Comparison of ENCODE assay signal across 13 mouse cellular contexts in the genomic region with DNA sequence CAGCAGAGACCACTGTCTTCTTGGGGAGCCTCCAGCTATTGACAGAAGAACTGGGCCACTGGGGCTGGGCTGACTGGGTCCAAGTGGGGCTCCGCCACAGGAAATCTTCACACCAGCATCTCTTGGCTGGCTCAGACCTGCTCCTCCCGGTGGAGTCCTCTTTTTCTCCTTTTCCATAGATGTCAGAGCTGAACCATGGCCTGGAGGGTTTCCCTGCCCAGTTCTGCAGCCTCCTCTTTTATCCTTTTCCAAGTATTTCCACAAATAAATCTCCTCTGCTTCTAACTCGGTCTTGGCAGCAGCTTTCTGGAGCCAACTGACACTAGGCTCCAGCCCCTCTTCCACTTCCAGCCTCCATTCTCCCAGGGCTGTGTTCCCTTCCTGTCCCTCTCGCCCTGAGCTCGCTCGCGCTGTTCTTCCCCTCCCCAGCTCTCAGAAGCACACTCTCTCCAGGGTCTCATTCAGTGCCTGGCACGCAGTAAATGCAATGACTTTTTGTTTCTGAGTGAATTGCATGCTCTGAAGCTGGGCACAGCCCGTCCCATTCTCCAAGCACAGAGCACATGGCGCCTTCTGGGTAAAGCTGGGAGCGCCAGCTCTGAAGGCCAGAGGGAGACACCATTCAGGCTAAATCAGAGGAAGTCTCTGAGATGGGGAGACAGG. TPM values are rescaled to one million over a fixed set of nuclear protein-coding genes. Genes with fewer than 3 reads are reported as not detected.
DNase-seq lines count a peak whose midpoint lies in the region; ATAC-seq lines count a peak whose summit lies in the region.
"Had no signal": no experiment of that assay in that cellular context is flagged by ENCODE, and none has a peak within 500 bp of the region (broad histone marks: within the 10 kb centered on the region; RNA-seq: fewer than 3 reads in every experiment).

No protein-coding gene starts in this region.

- 58% methylated on average over 11 of the region's 11 CpGs for WGBS in embryonic facial prominence, embryonic 14.5 days
- 69% methylated on average over 11 of the region's 11 CpGs for WGBS in embryonic facial prominence, embryonic 10.5 days
- WGBS in lung, embryonic 16.5 days: 48% methylated on average over 11 of the region's 11 CpGs
- 39% methylated on average over 11 of the region's 11 CpGs for WGBS in neural tube, embryonic 15.5 days

- H3K27ac ChIP-seq in embryonic facial prominence, embryonic 14.5 days (replicated peaks; ENCODE audit: low read depth, low read length): no peak overlapping the region
- H3K27ac ChIP-seq in embryonic facial prominence, embryonic 10.5 days (replicated peaks): no peak overlapping the region
- no peak overlapping the region for H3K27ac ChIP-seq in lung, embryonic 16.5 days (ENCODE audit: low read length)
- peak overlapping the region; percentile 74 for H3K27ac ChIP-seq in neural tube, embryonic 15.5 days (replicated peaks)
- H3K27ac ChIP-seq: embryonic facial prominence, embryonic 13.5 days; intestine, embryonic 15.5 days; midbrain, embryonic 12.5 days had no signal

- H3K4me1 ChIP-seq in embryonic facial prominence, embryonic 14.5 days (ENCODE audit: control insufficient read depth, insufficient read depth, low read length): peaks cover 4% of the 10 kb centered on the region
- peaks cover 10% of the 10 kb centered on the region for H3K4me1 ChIP-seq in embryonic facial prominence, embryonic 10.5 days
- no peaks in the 10 kb centered on the region for H3K4me1 ChIP-seq in lung, embryonic 16.5 days (replicated peaks; ENCODE audit: control insufficient read depth, insufficient read depth, low read length)
- H3K4me1 ChIP-seq in neural tube, embryonic 15.5 days: peaks cover 15% of the 10 kb centered on the region

- H3K9me3 ChIP-seq in embryonic facial prominence, embryonic 14.5 days (ENCODE audit: control insufficient read depth, low read length): no peaks in the 10 kb centered on the region
- H3K9me3 ChIP-seq in embryonic facial prominence, embryonic 10.5 days: no peaks in the 10 kb centered on the region
- no peaks in the 10 kb centered on the region for H3K9me3 ChIP-seq in lung, embryonic 16.5 days (ENCODE audit: control insufficient read depth, low read length)
- no peaks in the 10 kb centered on the region for H3K9me3 ChIP-seq in neural tube, embryonic 15.5 days (replicated peaks)
- H3K9me3 ChIP-seq: embryonic facial prominence, embryonic 13.5 days; intestine, embryonic 15.5 days; midbrain, embryonic 12.5 days had no signal

- ATAC-seq in embryonic facial prominence, embryonic 14.5 days (ENCODE audit: low read depth): no peak
- peak; percentile 55; the same call in 1 of the 2 replicates for ATAC-seq in lung, embryonic 16.5 days (ENCODE audit: low read depth)
- peak; percentile 82 for ATAC-seq in neural tube, embryonic 15.5 days (ENCODE audit: low FRiP score)
- ATAC-seq: intestine, embryonic 15.5 days had no signal

- DNase-seq in embryonic facial prominence, embryonic 14.5 days (ENCODE audit: low spot score): peak; percentile 17
- no peak for DNase-seq in embryonic facial prominence, embryonic 10.5 days (ENCODE audit: low spot score)
- DNase-seq in lung, postnatal 25 days (ENCODE audit: low spot score): no peak
- DNase-seq in layer of hippocampus, adult 8-10 months (ENCODE audit: low spot score in 2 of 2): peak; percentile 63 to 67
- no peak for DNase-seq in kidney, adult 18-20 months
- DNase-seq in heart, postnatal 25 days (ENCODE audit: low spot score): no peak
- DNase-seq: B cell, adult 2 months; liver had no signal

- H3K4me2 ChIP-seq in embryonic facial prominence, embryonic 14.5 days (ENCODE audit: low read depth, low read length): no peak overlapping the region
- H3K4me2 ChIP-seq in lung, embryonic 16.5 days (ENCODE audit: low read depth, low read length): no peak overlapping the region
- no peak overlapping the region; the same call in 1 of the 2 replicates for H3K4me2 ChIP-seq in neural tube, embryonic 15.5 days
- H3K4me2 ChIP-seq: embryonic facial prominence, embryonic 13.5 days; intestine, embryonic 15.5 days; midbrain, embryonic 12.5 days had no signal

- no peak overlapping the region for H3K4me3 ChIP-seq in embryonic facial prominence, embryonic 14.5 days (ENCODE audit: low read depth, low read length)
- H3K4me3 ChIP-seq in embryonic facial prominence, embryonic 10.5 days: no peak overlapping the region
- H3K4me3 ChIP-seq in lung, embryonic 16.5 days (ENCODE audit: low read length): no peak overlapping the region
- H3K4me3 ChIP-seq in neural tube, embryonic 15.5 days (replicated peaks): no peak overlapping the region
- H3K4me3 ChIP-seq: embryonic facial prominence, embryonic 13.5 days; intestine, embryonic 15.5 days; midbrain, embryonic 12.5 days had no signal

- no peaks in the 10 kb centered on the region for H3K27me3 ChIP-seq in embryonic facial prominence, embryonic 14.5 days (replicated peaks; ENCODE audit: control insufficient read depth, insufficient read depth, low read length)
- no peaks in the 10 kb centered on the region for H3K27me3 ChIP-seq in embryonic facial prominence, embryonic 10.5 days (replicated peaks; ENCODE audit: low read depth, poor library complexity, severe bottlenecking)
- no peaks in the 10 kb centered on the region for H3K27me3 ChIP-seq in lung, embryonic 16.5 days (ENCODE audit: control insufficient read depth, insufficient read depth, low read depth, low read length)
- H3K27me3 ChIP-seq in neural tube, embryonic 15.5 days (replicated peaks): no peaks in the 10 kb centered on the region
- H3K27me3 ChIP-seq: intestine, embryonic 15.5 days; midbrain, embryonic 12.5 days had no signal

- intact Hi-C loops in heart, postnatal 25 days (cut with DNase I): no loop called here

- H3K36me3 ChIP-seq in embryonic facial prominence, embryonic 14.5 days (ENCODE audit: control insufficient read depth, insufficient read depth, low read length): no peaks in the 10 kb centered on the region
- H3K36me3 ChIP-seq in embryonic facial prominence, embryonic 10.5 days (replicated peaks): no peaks in the 10 kb centered on the region
- H3K36me3 ChIP-seq in lung, embryonic 16.5 days (ENCODE audit: control insufficient read depth, insufficient read depth, low read length): no peaks in the 10 kb centered on the region
- no peaks in the 10 kb centered on the region for H3K36me3 ChIP-seq in neural tube, embryonic 15.5 days
- H3K36me3 ChIP-seq: embryonic facial prominence, embryonic 13.5 days; intestine, embryonic 15.5 days; midbrain, embryonic 12.5 days had no signal

- no peak overlapping the region for H3K9ac ChIP-seq in embryonic facial prominence, embryonic 14.5 days (ENCODE audit: low read depth, low read length)
- H3K9ac ChIP-seq in lung, embryonic 16.5 days (ENCODE audit: low read length): no peak overlapping the region
- H3K9ac ChIP-seq in neural tube, embryonic 15.5 days (replicated peaks): no peak overlapping the region
- H3K9ac ChIP-seq: embryonic facial prominence, embryonic 13.5 days; intestine, embryonic 15.5 days; midbrain, embryonic 12.5 days had no signal

RNA-seq across cellular contexts. Expression of a gene that starts 4.0 kb away (rescaled TPM):
- polyA plus RNA-seq in embryonic facial prominence, embryonic 14.5 days (2014; fragmentation: Nextera tagmentation; extraction: Ambion mirVana): 0.36 and 0.41 TPM in 2 replicates
- polyA plus RNA-seq in embryonic facial prominence, embryonic 10.5 days (2016; fragmentation: Nextera tagmentation; extraction: Ambion mirVana): 1.6 and 2.0 TPM in 2 replicates
- polyA plus RNA-seq in lung, embryonic 16.5 days (2015; fragmentation: Nextera tagmentation; extraction: Ambion mirVana): 0.38 and 0.52 TPM in 2 replicates
- total RNA-seq in layer of hippocampus, adult 8-10 months (2022): 1 to 10 TPM in 3 of 4 experiments, under 1 TPM in 1; 0.99 to 1.7 (median 1.5) TPM
- 2.4 and 3.7 TPM in 2 replicates for polyA plus RNA-seq in neural tube, embryonic 15.5 days (2015; fragmentation: Nextera tagmentation; extraction: Ambion mirVana)
- total RNA-seq in heart, postnatal 25 days (2021): not detected

RNA-seq across cellular contexts. Expression of a gene that starts 20.5 kb away (rescaled TPM):
- polyA plus RNA-seq in embryonic facial prominence, embryonic 14.5 days (2014; fragmentation: Nextera tagmentation; extraction: Ambion mirVana): 0.81 and 1.0 TPM in 2 replicates
- 0.13 and 0.25 TPM in 2 replicates for polyA plus RNA-seq in embryonic facial prominence, embryonic 10.5 days (2016; fragmentation: Nextera tagmentation; extraction: Ambion mirVana)
- polyA plus RNA-seq in lung, embryonic 16.5 days (2015; fragmentation: Nextera tagmentation; extraction: Ambion mirVana): 1.6 and 1.7 TPM in 2 replicates
- 10 to 100 TPM; 67.5 to 75.8 (median 73.6) TPM for total RNA-seq in layer of hippocampus, adult 8-10 months (2022)
- 11.6 TPM in 2 replicates for polyA plus RNA-seq in neural tube, embryonic 15.5 days (2015; fragmentation: Nextera tagmentation; extraction: Ambion mirVana)
- total RNA-seq in heart, postnatal 25 days (2021): 10 to 100 TPM; 29.4 to 30.6 TPM

RNA-seq across cellular contexts. Expression of a gene that starts 30.4 kb away (rescaled TPM):
- 204 and 215 TPM in 2 replicates for polyA plus RNA-seq in embryonic facial prominence, embryonic 14.5 days (2014; fragmentation: Nextera tagmentation; extraction: Ambion mirVana)
- 39.3 and 50.2 TPM in 2 replicates for polyA plus RNA-seq in embryonic facial prominence, embryonic 10.5 days (2016; fragmentation: Nextera tagmentation; extraction: Ambion mirVana)
- 110 and 116 TPM in 2 replicates for polyA plus RNA-seq in lung, embryonic 16.5 days (2015; fragmentation: Nextera tagmentation; extraction: Ambion mirVana)
- total RNA-seq in layer of hippocampus, adult 8-10 months (2022): 100 to 1,000 TPM; 161 to 198 (median 177) TPM
- 174 and 188 TPM in 2 replicates for polyA plus RNA-seq in neural tube, embryonic 15.5 days (2015; fragmentation: Nextera tagmentation; extraction: Ambion mirVana)
- 10 to 100 TPM; 40.6 to 44.9 TPM for total RNA-seq in heart, postnatal 25 days (2021)

RNA-seq across cellular contexts. Expression of a gene that starts 31.9 kb away (rescaled TPM):
- polyA plus RNA-seq in embryonic facial prominence, embryonic 14.5 days (2014; fragmentation: Nextera tagmentation; extraction: Ambion mirVana): 37.1 and 40.3 TPM in 2 replicates
- polyA plus RNA-seq in embryonic facial prominence, embryonic 10.5 days (2016; fragmentation: Nextera tagmentation; extraction: Ambion mirVana): 37.6 and 40.2 TPM in 2 replicates
- 31.2 and 32.8 TPM in 2 replicates for polyA plus RNA-seq in lung, embryonic 16.5 days (2015; fragmentation: Nextera tagmentation; extraction: Ambion mirVana)
- total RNA-seq in layer of hippocampus, adult 8-10 months (2022): 10 to 100 TPM; 26.4 to 31.9 (median 30.0) TPM
- polyA plus RNA-seq in neural tube, embryonic 15.5 days (2015; fragmentation: Nextera tagmentation; extraction: Ambion mirVana): 36.4 and 39.5 TPM in 2 replicates
- total RNA-seq in heart, postnatal 25 days (2021): 10 to 100 TPM; 19.5 to 20.2 TPM

RNA-seq across cellular contexts. Expression of a gene that starts 56.3 kb away (rescaled TPM):
- 100 and 116 TPM in 2 replicates for polyA plus RNA-seq in embryonic facial prominence, embryonic 14.5 days (2014; fragmentation: Nextera tagmentation; extraction: Ambion mirVana)
- polyA plus RNA-seq in embryonic facial prominence, embryonic 10.5 days (2016; fragmentation: Nextera tagmentation; extraction: Ambion mirVana): 40.5 and 42.6 TPM in 2 replicates
- 110 and 121 TPM in 2 replicates for polyA plus RNA-seq in lung, embryonic 16.5 days (2015; fragmentation: Nextera tagmentation; extraction: Ambion mirVana)
- 10 to 100 TPM in 1 of 4 experiments, 1 to 10 TPM in 3; 6.4 to 12.1 (median 8.3) TPM for total RNA-seq in layer of hippocampus, adult 8-10 months (2022)
- 18.5 and 28.1 TPM in 2 replicates for polyA plus RNA-seq in neural tube, embryonic 15.5 days (2015; fragmentation: Nextera tagmentation; extraction: Ambion mirVana)
- total RNA-seq in heart, postnatal 25 days (2021): 100 to 1,000 TPM; 170 to 174 TPM

Comparison
In these comparisons a context has a peak if more than half of its experiments do, and no peak if none do; other contexts are left out.
1. DNase-seq: peak in embryonic facial prominence, embryonic 14.5 days (single experiment) and layer of hippocampus, adult 8-10 months (2 of 2); none in embryonic facial prominence, embryonic 10.5 days (single experiment), lung, postnatal 25 days (single experiment), kidney, adult 18-20 months (single experiment) and heart, postnatal 25 days (single experiment).